Mouse (Mus musculus): ENCODE measurements around the gene Scnn1b. TPM values are rescaled to one million over a fixed set of nuclear protein-coding genes. Genes with fewer than 3 reads are reported as not detected.

The Scnn1b gene
- total RNA-seq, 4 experiments from 2014 or later, result not detected

- DNase-seq (ENCODE audit: low spot score in 2 of 2), result no peak
Measured at GRCm38 (mm10) chr7:121912250-121912649, 47.4 kb downstream of the Scnn1b start.

- DNase-seq (ENCODE audit: low spot score in 2 of 2), result no peak
Measured at GRCm38 (mm10) chr7:121913944-121914343, 49.1 kb downstream of the Scnn1b start.

GRCm38 (mm10) chr7:121924361-121924760 lies 59.5 kb downstream of the Scnn1b start:
- no peak for DNase-seq (ENCODE audit: low spot score in 2 of 2)

GRCm38 (mm10) chr7:121927882-121928281 lies 63.0 kb downstream of the Scnn1b start:
- no peak for DNase-seq (ENCODE audit: low spot score in 2 of 2)

- no peak for DNase-seq (ENCODE audit: low spot score in 2 of 2)
Measured at GRCm38 (mm10) chr7:121931246-121931645, 66.4 kb downstream of the Scnn1b start.

GRCm38 (mm10) chr7:121933675-121934074 lies 68.8 kb downstream of the Scnn1b start:
- no peak for DNase-seq (ENCODE audit: low spot score in 2 of 2)

- DNase-seq (ENCODE audit: low spot score in 2 of 2), result no peak
Measured at GRCm38 (mm10) chr7:121934346-121934745, 69.5 kb downstream of the Scnn1b start.

- DNase-seq (ENCODE audit: low spot score in 2 of 2), result no peak
Measured at GRCm38 (mm10) chr7:121935906-121936794, 71.3 kb downstream of the Scnn1b start.

- DNase-seq (ENCODE audit: low spot score in 2 of 2), result no peak
Measured at GRCm38 (mm10) chr7:121936861-121937630, 72.2 kb downstream of the Scnn1b start.

- no peak for DNase-seq (ENCODE audit: low spot score in 2 of 2)
Measured at GRCm38 (mm10) chr7:121938124-121938891, 73.5 kb downstream of the Scnn1b start.

GRCm38 (mm10) chr7:121939244-121939643 lies 74.4 kb downstream of the Scnn1b start:
- DNase-seq (ENCODE audit: low spot score in 2 of 2), result no peak

GRCm38 (mm10) chr7:121939729-121940128 lies 74.9 kb downstream of the Scnn1b start:
- peak; percentile 85 to 91 for DNase-seq (ENCODE audit: low spot score in 2 of 2)

GRCm38 (mm10) chr7:121941016-121941415 lies 76.2 kb downstream of the Scnn1b start:
- no peak for DNase-seq (ENCODE audit: low spot score in 2 of 2)

GRCm38 (mm10) chr7:121941640-121942039 lies 76.8 kb downstream of the Scnn1b start:
- no peak for DNase-seq (ENCODE audit: low spot score in 2 of 2)

GRCm38 (mm10) chr7:121942371-121942770 lies 77.5 kb downstream of the Scnn1b start:
- no peak for DNase-seq (ENCODE audit: low spot score in 2 of 2)

GRCm38 (mm10) chr7:121946196-121946595 lies 81.4 kb downstream of the Scnn1b start:
- DNase-seq (ENCODE audit: low spot score in 2 of 2), result no peak

GRCm38 (mm10) chr7:121947513-121947912 lies 82.7 kb downstream of the Scnn1b start:
- DNase-seq (ENCODE audit: low spot score in 2 of 2), result no peak

GRCm38 (mm10) chr7:121954891-121955669 lies 90.2 kb downstream of the Scnn1b start:
- no peak for DNase-seq (ENCODE audit: low spot score in 2 of 2)

- DNase-seq (ENCODE audit: low spot score in 2 of 2), result no peak
Measured at GRCm38 (mm10) chr7:121955802-121956201, 91.0 kb downstream of the Scnn1b start.

GRCm38 (mm10) chr7:121961913-121962570 lies 97.2 kb downstream of the Scnn1b start:
- no peak for DNase-seq (ENCODE audit: low spot score in 2 of 2)
